Mouse (Mus musculus) forebrain, embryonic 11.5 days (tissue): Measurements from ENCODE around the gene Gm30191. TPM values are rescaled to one million over a fixed set of nuclear protein-coding genes. Genes with fewer than 3 reads are reported as not detected.

ENCODE experiments used
- ATAC-seq: fragments of 200-750 bp; cut with Nextera tagmentation; replicated peaks from 2 replicates; pipeline ENCODE4 v1.8.0; 2017; ENCODE audit warnings: moderate TSS enrichment; ENCODE audit not compliant: low FRiP score
- DNase-seq: peaks from one replicate; pipeline ENCODE4 v3.0.0-alpha.2; 2017; ENCODE audit warnings: low spot score
- H3K27ac ChIP-seq: fragments of 300-500 bp; sonication (generic); 2 replicates; pipeline ENCODE4 v1.5.1; 2014; ENCODE audit warnings: low read depth, low read length
- H3K27me3 ChIP-seq: fragments of 300-500 bp; sonication (generic); 2 replicates; pipeline ENCODE4 v1.6.1; 2014; ENCODE audit warnings: mild to moderate bottlenecking, low read length, mixed read lengths; ENCODE audit not compliant: control insufficient read depth, insufficient read depth
- H3K36me3 ChIP-seq: fragments of 300-500 bp; sonication (generic); 2 replicates; pipeline ENCODE4 v1.6.1; 2014; ENCODE audit warnings: mild to moderate bottlenecking, low read length, moderate library complexity, mixed read lengths; ENCODE audit not compliant: control insufficient read depth, insufficient read depth
- H3K4me1 ChIP-seq: fragments of 300-500 bp; sonication (generic); replicated peaks from 2 replicates; pipeline ENCODE4 v1.6.1; 2014; ENCODE audit warnings: low read length, mixed read lengths; ENCODE audit not compliant: control insufficient read depth, insufficient read depth
- H3K4me2 ChIP-seq: fragments of 300-500 bp; sonication (generic); 2 replicates; pipeline ENCODE4 v1.6.1; 2014; ENCODE audit warnings: low read depth, mild to moderate bottlenecking, low read length, moderate library complexity, mixed read lengths; ENCODE audit not compliant: severe bottlenecking
- H3K4me3 ChIP-seq: fragments of 300-500 bp; sonication (generic); 2 replicates; pipeline ENCODE4 v1.5.1; 2014; ENCODE audit warnings: low read depth, low read length
- H3K9ac ChIP-seq: fragments of 300-500 bp; sonication (generic); 2 replicates; pipeline ENCODE4 v1.6.1; 2014; ENCODE audit warnings: low read length
- H3K9me3 ChIP-seq: fragments of 300-500 bp; sonication (generic); 2 replicates; pipeline ENCODE4 v1.6.1; 2016; ENCODE audit warnings: low read length, mixed read lengths; ENCODE audit not compliant: control insufficient read depth
- WGBS: fragments of 180-500 bp; shearing (Covaris S2); extraction: QIAGEN DNeasy Blood & Tissue Kit; methylation state at CpG from one replicate; pipeline ENCODE4 v1.1.7; 2014; 5-methylcytosine and 5-hydroxymethylcytosine counted together
- polyA plus RNA-seq: library from polyadenylated mRNA; unstranded; fragments of >200 nt; fragmentation: Nextera tagmentation; extraction: Ambion mirVana; gene quantifications from 2 replicates; pipeline ENCODE4 v1.2.1, GENCODE M21; 2014

Gene Gm30191
- polyA plus RNA-seq, 1 experiment from 2014 or later = 0.63 TPM

- ATAC-seq (no peak), DNase-seq (no peak)
- Histone ChIP-seq H3K4me2 (no peak overlapping the region), H3K9ac (no peak overlapping the region), H3K27me3 (peaks cover 8% of the 10 kb centered on the region), H3K4me3 (no peak overlapping the region), H3K4me1 (no peaks in the 10 kb centered on the region; the same call in 1 of the 2 replicates), H3K9me3 (no peaks in the 10 kb centered on the region), H3K27ac (no peak overlapping the region), H3K36me3 (no peaks in the 10 kb centered on the region)
- 84% methylated on average over 5 of the region's 5 CpGs for WGBS
Observed at GRCm38 (mm10) chr4:134234876-134235275, 11.9 kb upstream of the Gm30191 start.

DNA sequence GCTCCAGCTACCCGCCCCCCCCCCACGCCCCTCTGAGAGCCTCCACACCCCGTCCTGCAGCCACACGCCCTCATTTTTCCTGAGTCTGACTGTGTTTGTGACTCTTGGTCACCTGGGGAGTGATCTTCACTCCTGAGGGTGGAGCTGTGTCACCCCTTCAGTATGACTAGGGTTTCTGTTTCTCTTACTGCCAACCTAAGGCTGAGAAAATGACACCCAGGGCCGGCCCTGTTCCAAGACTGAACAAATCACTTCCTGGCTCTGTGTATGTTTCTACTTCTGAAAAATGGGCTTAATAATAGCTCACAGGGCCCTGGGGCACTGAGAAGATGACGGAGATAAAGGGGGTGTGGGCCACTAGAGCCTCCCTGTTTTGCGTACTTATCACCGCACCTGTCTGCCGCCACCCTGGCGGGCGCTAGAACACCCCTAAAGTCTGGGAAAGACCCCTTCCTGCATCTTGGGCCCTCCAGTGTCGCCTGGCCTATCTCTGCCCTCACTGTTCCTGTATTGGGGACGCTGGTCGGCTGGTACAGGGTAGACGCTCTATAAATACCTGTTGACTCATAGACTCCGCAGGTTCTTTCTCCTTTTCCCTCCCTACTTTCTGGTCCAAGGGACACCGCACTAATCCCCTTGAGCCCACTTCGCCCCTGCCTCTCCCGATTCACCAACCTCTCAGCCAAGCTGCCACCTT, 9.0 kb upstream of the Gm30191 start:
- no peaks in the 10 kb centered on the region for H3K36me3 ChIP-seq
- DNase-seq (no peak), ATAC-seq (no peak)
- 27% methylated on average over 19 of the region's 19 CpGs for WGBS
- peak overlapping the region; percentile 39; the same call in 1 of the 2 replicates for H3K4me2 ChIP-seq
- H3K9me3 ChIP-seq = no peaks in the 10 kb centered on the region
- H3K27me3 ChIP-seq = peaks cover 8% of the 10 kb centered on the region
- H3K4me1 ChIP-seq = no peaks in the 10 kb centered on the region; the same call in 1 of the 2 replicates
- H3K9ac ChIP-seq = no peak overlapping the region
- H3K27ac ChIP-seq = no peak overlapping the region
- H3K4me3 ChIP-seq = 0 out of 2 replicates have a peak overlapping the region, but pooled peaks have one; percentile 3

GRCm38 (mm10) chr4:134238279-134238651, 8.5 kb upstream of the Gm30191 start, which contains the start of gene Cnksr1:
Gene Cnksr1 (minus strand): TSS chr4:134238399.
- ATAC-seq (no peak), DNase-seq (no peak)

DNA sequence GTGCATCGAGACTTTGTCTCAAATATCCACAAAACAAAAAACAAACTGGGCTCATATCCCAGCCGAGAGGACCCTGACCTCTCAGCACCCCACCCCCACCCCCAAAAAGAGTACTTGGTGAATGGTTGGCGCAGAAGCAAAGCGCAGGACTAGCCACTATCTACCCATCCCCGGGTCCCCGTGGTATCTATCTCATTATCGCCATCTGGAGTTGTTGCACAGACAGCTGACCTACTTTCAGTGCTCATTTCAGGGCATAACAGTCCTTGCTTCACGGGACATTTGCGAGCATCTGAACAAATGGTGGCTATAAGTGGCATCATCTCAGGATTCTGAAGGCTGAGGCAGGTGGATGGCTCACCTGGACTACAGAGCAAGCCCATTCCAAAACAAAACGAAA, 8.0 kb upstream of the Gm30191 start:
- Histone ChIP-seq H3K4me3 (no peak overlapping the region), H3K9ac (no peak overlapping the region), H3K27me3 (peaks cover 8% of the 10 kb centered on the region), H3K4me1 (no peaks in the 10 kb centered on the region; the same call in 1 of the 2 replicates), H3K36me3 (no peaks in the 10 kb centered on the region), H3K4me2 (no peak overlapping the region), H3K9me3 (no peaks in the 10 kb centered on the region), H3K27ac (no peak overlapping the region)
- WGBS = 15% methylated on average over 10 of the region's 10 CpGs
- DNase-seq (no peak), ATAC-seq (no peak)

More at GRCm38 (mm10) chr4:134238279-134238651, 8.5 kb upstream of the Gm30191 start, which contains the start of gene Cnksr1:
- Histone ChIP-seq H3K9ac (no peak within 1 kb of the TSS), H3K9me3 (no peaks in the 10 kb centered on the region), H3K4me2 (peak within 1 kb of the TSS; percentile 39; the same call in 1 of the 2 replicates), H3K27me3 (peaks cover 8% of the 10 kb centered on the region), H3K4me3 (0 out of 2 replicates have a peak within 1 kb of the TSS, but pooled peaks have one; percentile 3), H3K4me1 (no peaks in the 10 kb centered on the region; the same call in 1 of the 2 replicates), H3K27ac (no peak within 1 kb of the TSS), H3K36me3 (no peaks in the 10 kb centered on the region)
- 2% methylated on average over 18 of the region's 18 CpGs for WGBS

- peak within 1 kb of the TSS; percentile 85; the same call in 1 of the 2 replicates for H3K4me3 ChIP-seq
- H3K4me2 ChIP-seq = peak within 1 kb of the TSS; percentile 93; the same call in 1 of the 2 replicates
- no peaks in the 10 kb centered on the region for H3K27me3 ChIP-seq
- peaks cover 9% of the 10 kb centered on the region; the same call in 1 of the 2 replicates for H3K4me1 ChIP-seq
- H3K9me3 ChIP-seq = no peaks in the 10 kb centered on the region
- no peak within 1 kb of the TSS for H3K9ac ChIP-seq
- no peak within 1 kb of the TSS for H3K27ac ChIP-seq
- H3K36me3 ChIP-seq = no peaks in the 10 kb centered on the region
- 92% methylated on average over 17 of the region's 17 CpGs for WGBS
- no peak for DNase-seq
- ATAC-seq = no peak
Observed at GRCm38 (mm10) chr4:134243516-134244250, 3.1 kb upstream of the Gm30191 start, which contains the start of gene E130218I03Rik. Gene E130218I03Rik (plus strand): TSS chr4:134243662.

- under 1% methylated on average over 60 of the region's 60 CpGs for WGBS
- Histone ChIP-seq H3K4me3 (peak within 1 kb of the TSS; percentile 85), H3K9me3 (no peaks in the 10 kb centered on the region), H3K27ac (no peak within 1 kb of the TSS), H3K36me3 (no peaks in the 10 kb centered on the region), H3K9ac (peak within 1 kb of the TSS; percentile 74), H3K4me2 (peak within 1 kb of the TSS; percentile 93), H3K4me1 (peaks cover 17% of the 10 kb centered on the region; the same call in 1 of the 2 replicates), H3K27me3 (peaks cover 8% of the 10 kb centered on the region)
- ATAC-seq = peak; percentile 81
- DNase-seq = peak; percentile 98
Observed at GRCm38 (mm10) chr4:134245148-134245843, 1.4 kb upstream of the Gm30191 start, which contains the start of gene Zfp593. Gene Zfp593 (minus strand): TSS chr4:134245592.

DNA sequence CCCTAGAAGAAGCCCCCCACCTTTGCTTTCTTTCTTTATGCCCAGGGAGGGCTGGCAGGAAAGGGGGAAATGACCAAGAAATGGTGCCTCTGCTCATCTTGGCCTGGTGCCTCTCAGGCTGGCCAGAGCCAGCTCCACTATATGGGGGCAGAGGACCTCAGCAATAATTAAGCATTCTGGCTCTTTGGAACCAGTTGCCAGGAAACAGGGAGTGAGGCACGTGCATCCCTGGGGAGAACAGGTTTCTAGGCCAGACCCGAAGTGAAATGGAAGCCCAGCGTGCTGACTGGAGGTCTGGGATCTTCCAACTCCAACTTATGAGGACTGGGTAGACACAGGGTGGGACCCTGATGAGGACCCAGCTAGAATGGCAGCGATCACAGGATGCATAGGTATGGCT, 479 bp upstream of the Gm30191 start:
- H3K36me3 ChIP-seq = no peaks in the 10 kb centered on the region
- no peak overlapping the region for H3K27ac ChIP-seq
- H3K9ac ChIP-seq = no peak overlapping the region
- peaks cover 18% of the 10 kb centered on the region for H3K27me3 ChIP-seq
- H3K4me3 ChIP-seq = no peak overlapping the region
- ATAC-seq (no peak), DNase-seq (no peak)
- 29% methylated on average over 4 of the region's 4 CpGs for WGBS
- no peaks in the 10 kb centered on the region for H3K9me3 ChIP-seq
- peaks cover 23% of the 10 kb centered on the region; the same call in 1 of the 2 replicates for H3K4me1 ChIP-seq
- no peak overlapping the region for H3K4me2 ChIP-seq

DNA sequence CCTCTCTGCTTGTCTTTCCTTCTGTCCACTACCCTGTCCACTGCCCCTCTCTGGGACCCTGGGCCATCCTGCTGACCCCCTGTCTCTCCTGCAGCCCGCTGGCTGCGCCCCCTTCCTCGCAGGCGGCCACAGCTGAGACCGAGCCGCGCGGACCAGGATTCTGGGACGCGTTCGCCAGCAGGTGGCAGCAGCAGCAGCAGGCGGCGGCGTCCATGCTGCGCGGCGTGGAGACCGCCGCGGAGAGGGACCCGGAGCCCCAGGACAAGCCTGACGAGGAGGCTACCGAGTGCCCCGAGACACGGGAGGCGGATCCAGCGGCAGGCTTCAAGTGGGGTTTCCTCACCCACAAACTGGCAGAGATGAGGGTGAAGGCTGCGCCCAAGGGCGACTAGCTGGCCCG, 2.9 kb downstream of the Gm30191 start:
- DNase-seq = peak; percentile 90
- Histone ChIP-seq H3K27me3 (peaks cover 44% of the 10 kb centered on the region), H3K4me3 (peak overlapping the region; percentile 28), H3K9me3 (no peaks in the 10 kb centered on the region), H3K4me2 (peak overlapping the region; percentile 58), H3K36me3 (no peaks in the 10 kb centered on the region), H3K4me1 (peaks cover 45% of the 10 kb centered on the region), H3K27ac (no peak overlapping the region), H3K9ac (no peak overlapping the region; the same call in 1 of the 2 replicates)
- peak; percentile 59 for ATAC-seq
- WGBS = under 1% methylated on average over 30 of the region's 30 CpGs
